Mouse (Mus musculus) midbrain, embryonic 13.5 days (tissue): Measurements from ENCODE around the gene Ppil6. TPM values are rescaled to one million over a fixed set of nuclear protein-coding genes. Genes with fewer than 3 reads are reported as not detected.
"Not testable (repeated sequence)": the region's sequence is repeated elsewhere in the genome, so short reads cannot be mapped to it uniquely, and the experiment has no call there.

Experiments used
- ATAC-seq: fragments of 200-750 bp; cut with Nextera tagmentation; 2 replicates; pipeline ENCODE4 v1.8.0; 2017; ENCODE audit warnings: mild to moderate bottlenecking, moderate TSS enrichment, moderate library complexity
- H3K27ac ChIP-seq: fragments of 300-500 bp; sonication (generic); 2 replicates; pipeline ENCODE4 v1.5.1; 2015; ENCODE audit warnings: inconsistent platforms, mild to moderate bottlenecking, moderate library complexity
- H3K27me3 ChIP-seq: fragments of 300-500 bp; sonication (generic); 2 replicates; pipeline ENCODE4 v1.6.1; 2015; ENCODE audit warnings: mild to moderate bottlenecking, inconsistent platforms
- H3K36me3 ChIP-seq: fragments of 300-500 bp; sonication (generic); 2 replicates; pipeline ENCODE4 v1.6.1; 2015; ENCODE audit warnings: mild to moderate bottlenecking, inconsistent platforms
- H3K4me1 ChIP-seq: fragments of 300-500 bp; sonication (generic); replicated peaks from 2 replicates; pipeline ENCODE4 v1.6.1; 2015; ENCODE audit warnings: inconsistent platforms
- H3K4me2 ChIP-seq: fragments of 300-500 bp; sonication (generic); replicated peaks from 2 replicates; pipeline ENCODE4 v1.6.1; 2015; ENCODE audit warnings: moderate library complexity, mild to moderate bottlenecking, inconsistent platforms
- H3K4me3 ChIP-seq: fragments of 300-500 bp; sonication (generic); replicated peaks from 2 replicates; pipeline ENCODE4 v1.5.1; 2015; ENCODE audit warnings: mild to moderate bottlenecking, inconsistent platforms
- H3K9ac ChIP-seq: fragments of 300-500 bp; sonication (generic); replicated peaks from 2 replicates; pipeline ENCODE4 v1.6.1; 2015; ENCODE audit warnings: mild to moderate bottlenecking, inconsistent platforms
- H3K9me3 ChIP-seq: fragments of 300-500 bp; sonication (generic); 2 replicates; pipeline ENCODE4 v1.6.1; 2016; ENCODE audit warnings: mild to moderate bottlenecking, inconsistent platforms
- WGBS: fragments of 180-500 bp; shearing (Covaris S2); methylation state at CpG from one replicate; pipeline ENCODE4 v1.1.7; 2015; 5-methylcytosine and 5-hydroxymethylcytosine counted together
- polyA plus RNA-seq: library from polyadenylated mRNA; unstranded; fragments of >200 nt; fragmentation: Nextera tagmentation; extraction: Ambion mirVana; gene quantifications from 2 replicates; pipeline ENCODE4 v1.2.1, GENCODE M21; 2015

Ppil6 gene
- polyA plus RNA-seq, 1 experiment from 2014 or later = 2.7 TPM

DNA sequence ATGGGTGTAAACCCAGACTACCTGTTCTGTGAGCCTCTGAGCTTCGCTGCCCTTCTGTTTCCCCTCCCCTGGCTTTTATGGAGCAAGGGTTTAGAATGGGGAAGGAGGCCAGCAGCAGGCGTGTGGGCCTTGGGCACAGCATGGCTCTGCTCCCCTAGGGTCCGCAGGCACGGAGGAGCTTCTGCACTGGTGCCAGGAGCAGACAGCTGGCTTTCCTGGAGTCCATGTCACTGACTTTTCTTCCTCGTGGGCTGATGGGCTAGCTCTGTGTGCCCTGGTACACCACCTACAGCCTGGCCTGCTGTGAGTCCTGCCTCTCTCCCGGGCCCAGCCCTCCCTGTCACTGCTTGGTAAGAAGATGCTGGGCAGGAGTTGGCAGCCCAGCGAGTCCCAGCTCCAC lies 7.8 kb upstream of the Ppil6 start:
- H3K4me1 ChIP-seq = peaks cover 21% of the 10 kb centered on the region
- H3K9me3 ChIP-seq = no peaks in the 10 kb centered on the region
- H3K9ac ChIP-seq = 0 out of 2 replicates have a peak overlapping the region, but pooled peaks have one; percentile 23
- H3K27ac ChIP-seq = no peak overlapping the region
- WGBS = 85% methylated on average over 7 of the region's 7 CpGs
- no peaks in the 10 kb centered on the region for H3K27me3 ChIP-seq
- ATAC-seq = no peak
- no peak overlapping the region for H3K4me2 ChIP-seq
- peaks cover 78% of the 10 kb centered on the region for H3K36me3 ChIP-seq
- H3K4me3 ChIP-seq = no peak overlapping the region

DNA sequence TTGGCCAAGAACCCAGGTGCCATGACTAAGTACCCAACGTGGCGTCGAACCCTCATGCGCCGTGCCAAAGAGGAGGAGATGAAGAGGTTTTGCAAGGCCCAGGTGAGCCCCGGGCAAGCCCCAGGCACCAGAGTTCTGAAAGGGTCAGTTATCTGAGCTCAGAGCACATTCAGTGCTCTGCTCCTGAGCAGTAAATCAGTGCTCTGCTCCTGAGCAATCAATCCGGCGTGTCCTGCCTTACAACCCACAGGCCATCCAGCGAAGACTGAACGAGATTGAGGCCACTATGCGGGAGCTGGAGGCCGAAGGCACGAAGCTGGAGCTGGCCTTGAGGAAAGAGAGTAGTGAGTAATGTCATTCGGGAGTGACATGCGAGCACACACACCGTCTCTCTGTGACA lies 4.5 kb upstream of the Ppil6 start:
- Histone ChIP-seq H3K4me1 (peaks cover 36% of the 10 kb centered on the region), H3K9ac (no peak overlapping the region), H3K36me3 (peaks cover 69% of the 10 kb centered on the region), H3K27me3 (no peaks in the 10 kb centered on the region), H3K4me2 (no peak overlapping the region), H3K4me3 (no peak overlapping the region), H3K27ac (no peak overlapping the region), H3K9me3 (no peaks in the 10 kb centered on the region)
- WGBS = 93% methylated on average over 16 of the region's 16 CpGs
- no peak for ATAC-seq

DNA sequence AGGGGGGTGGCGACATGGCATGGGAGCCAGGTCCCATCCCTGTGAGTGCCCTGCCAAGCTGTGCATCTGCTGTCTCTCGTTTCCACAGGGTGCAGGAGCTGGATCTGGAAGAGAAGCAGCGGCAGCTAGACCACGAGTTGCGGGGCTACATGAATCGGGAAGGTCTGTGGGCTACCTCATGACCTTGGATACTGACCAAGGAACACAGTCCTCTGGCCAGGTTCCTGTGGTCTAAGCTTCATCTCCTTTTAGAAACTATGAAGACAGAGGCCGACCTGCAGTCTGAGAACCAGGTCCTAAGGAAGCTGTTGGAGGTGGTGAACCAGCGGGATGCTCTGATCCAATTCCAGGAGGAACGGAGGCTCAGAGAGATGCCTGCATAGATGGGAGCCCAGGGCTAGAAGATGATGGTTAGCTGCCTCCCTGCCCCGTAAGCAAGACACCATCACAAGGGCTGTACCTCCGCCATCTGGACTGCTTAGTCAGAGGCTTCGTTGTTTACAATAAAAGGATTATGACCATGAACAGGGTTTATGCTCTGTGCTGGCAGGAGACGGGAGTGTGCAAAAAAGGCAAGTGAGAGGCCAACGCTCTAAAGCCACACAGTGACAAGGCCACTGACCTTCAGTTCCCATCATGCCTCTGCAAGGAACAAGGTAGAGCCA lies 3.6 kb upstream of the Ppil6 start:
- H3K4me3 ChIP-seq = no peak overlapping the region
- no peaks in the 10 kb centered on the region for H3K9me3 ChIP-seq
- WGBS = 77% methylated on average over 14 of the region's 14 CpGs
- H3K4me2 ChIP-seq = no peak overlapping the region
- no peak for ATAC-seq
- 0 out of 2 replicates have a peak, but pooled peaks cover 3% of the 10 kb centered on the region for H3K27me3 ChIP-seq
- H3K36me3 ChIP-seq = peaks cover 62% of the 10 kb centered on the region
- no peak overlapping the region; the same call in 1 of the 2 replicates for H3K27ac ChIP-seq
- H3K4me1 ChIP-seq = peaks cover 39% of the 10 kb centered on the region
- no peak overlapping the region for H3K9ac ChIP-seq

DNA sequence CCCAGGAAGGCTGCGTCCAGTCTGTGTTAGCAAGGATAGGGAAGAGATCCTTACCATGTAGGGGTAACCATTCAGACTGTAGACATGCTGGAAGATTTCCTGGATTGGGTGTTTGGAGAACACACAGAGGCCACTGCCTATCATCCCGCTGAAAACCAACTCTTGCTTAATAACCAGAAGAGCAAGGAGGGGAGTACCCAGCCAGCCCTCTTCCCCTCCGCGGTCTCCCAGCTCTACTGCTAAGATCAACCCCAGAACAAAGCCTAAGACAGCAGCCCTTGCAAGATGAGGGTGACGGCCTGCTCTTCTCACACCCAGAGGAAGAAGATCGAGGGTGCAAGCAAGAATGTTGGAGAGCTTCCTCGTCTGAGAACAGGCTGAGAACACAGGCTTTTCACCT lies 1.4 kb upstream of the Ppil6 start:
- Histone ChIP-seq H3K9me3 (no peaks in the 10 kb centered on the region), H3K36me3 (peaks cover 40% of the 10 kb centered on the region), H3K4me3 (peak overlapping the region; percentile 66), H3K9ac (peak overlapping the region; percentile 58; the same call in 1 of the 2 replicates), H3K27me3 (0 out of 2 replicates have a peak, but pooled peaks cover 3% of the 10 kb centered on the region), H3K4me1 (peaks cover 39% of the 10 kb centered on the region), H3K27ac (no peak overlapping the region), H3K4me2 (peak overlapping the region; percentile 85)
- WGBS = 58% methylated on average over 7 of the region's 7 CpGs
- ATAC-seq = no peak

DNA sequence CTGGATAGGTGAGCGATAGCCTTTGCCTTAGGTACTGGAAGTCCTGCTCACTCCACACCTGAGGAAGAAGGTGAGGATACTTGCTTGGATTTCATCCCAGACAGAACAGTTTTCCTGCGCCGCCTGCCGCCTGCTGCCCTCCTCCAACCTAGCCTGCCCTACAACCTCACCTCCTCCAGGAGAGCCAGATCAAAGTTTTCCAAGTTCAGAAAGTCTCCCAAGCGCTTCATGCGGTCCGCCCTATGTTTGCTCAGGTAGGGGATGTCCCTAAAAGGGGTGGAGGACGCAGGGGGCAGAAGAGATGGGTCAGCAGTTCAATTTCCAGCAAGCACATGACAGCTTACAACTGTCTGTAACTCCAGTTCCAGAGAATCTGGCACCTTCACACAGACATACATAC lies 945 bp upstream of the Ppil6 start:
- Histone ChIP-seq H3K9ac (peak overlapping the region; percentile 58), H3K4me1 (peaks cover 39% of the 10 kb centered on the region), H3K27me3 (0 out of 2 replicates have a peak, but pooled peaks cover 3% of the 10 kb centered on the region), H3K4me3 (peak overlapping the region; percentile 66), H3K9me3 (no peaks in the 10 kb centered on the region), H3K27ac (no peak overlapping the region), H3K36me3 (peaks cover 36% of the 10 kb centered on the region), H3K4me2 (peak overlapping the region; percentile 85)
- 36% methylated on average over 8 of the region's 8 CpGs for WGBS
- peak; percentile 16; the same call in 1 of the 2 replicates for ATAC-seq

DNA sequence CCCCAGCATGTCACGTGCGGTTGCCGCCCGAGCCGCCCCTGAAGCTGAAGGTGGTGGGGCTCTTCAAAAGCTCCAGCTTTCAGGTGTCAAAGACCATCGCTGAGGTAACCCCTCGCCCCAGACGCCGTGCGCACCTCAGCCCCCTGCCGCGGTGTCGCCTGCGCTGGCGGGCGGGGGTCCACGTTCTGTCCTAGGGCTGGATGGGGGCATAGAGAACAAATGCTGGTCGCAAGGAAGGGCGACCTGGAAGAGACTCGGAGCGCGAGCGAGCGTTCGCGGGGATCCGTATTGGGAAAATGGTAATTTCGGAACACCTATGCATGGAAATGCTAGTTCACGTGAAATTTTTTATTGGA lies 257 bp downstream of the Ppil6 start:
- Histone ChIP-seq H3K4me1 (peaks cover 39% of the 10 kb centered on the region), H3K36me3 (peaks cover 24% of the 10 kb centered on the region), H3K27me3 (0 out of 2 replicates have a peak, but pooled peaks cover 3% of the 10 kb centered on the region), H3K4me3 (peak overlapping the region; percentile 66), H3K9ac (peak overlapping the region; percentile 72), H3K9me3 (no peaks in the 10 kb centered on the region), H3K27ac (no peak overlapping the region), H3K4me2 (peak overlapping the region; percentile 85)
- ATAC-seq = peak; percentile 81
- WGBS = under 1% methylated on average over 29 of the region's 29 CpGs

DNA sequence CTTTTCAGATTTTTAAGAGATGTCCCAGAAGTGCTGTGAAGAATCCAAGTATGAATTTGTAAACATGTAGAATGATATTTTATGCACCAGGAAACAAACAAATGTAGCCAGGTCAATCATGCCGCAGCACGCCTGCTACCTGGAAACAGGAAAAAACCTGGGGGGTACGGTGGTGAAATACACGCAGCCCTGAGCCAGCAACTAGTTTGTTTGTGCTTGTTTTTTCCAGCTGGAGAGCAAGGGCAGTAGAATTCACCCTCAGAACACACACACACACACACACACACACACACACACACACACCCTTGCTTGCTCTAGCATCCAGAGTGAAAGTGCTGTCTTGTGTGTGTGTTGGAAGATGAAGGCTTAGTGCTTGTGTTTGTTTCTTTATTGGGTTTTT lies 872 bp downstream of the Ppil6 start:
- H3K4me2 ChIP-seq = peak overlapping the region; percentile 85
- 64% methylated on average over 4 of the region's 4 CpGs for WGBS

DNA sequence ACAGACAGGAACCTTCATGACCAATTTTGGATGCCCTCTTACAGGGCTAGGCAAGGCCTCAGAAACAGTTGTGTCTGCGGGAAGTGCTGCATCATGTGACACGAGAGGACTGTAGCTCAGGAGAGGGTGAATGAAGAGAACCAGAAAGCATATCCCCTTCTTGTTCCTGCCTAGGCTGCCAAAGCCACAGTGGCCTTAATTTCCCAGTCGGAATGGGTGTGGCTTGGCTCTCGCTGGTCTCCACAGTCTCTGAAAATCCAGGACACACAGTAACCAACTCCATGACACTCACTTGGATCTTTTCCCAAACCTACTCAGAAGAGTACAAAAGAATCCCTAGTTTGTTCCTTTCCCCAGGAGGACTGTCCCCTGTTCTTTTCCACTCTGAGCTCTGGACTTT lies 10.7 kb downstream of the Ppil6 start:
- no peak overlapping the region for H3K4me2 ChIP-seq
- no peak overlapping the region for H3K27ac ChIP-seq
- H3K4me3 ChIP-seq = no peak overlapping the region
- no peaks in the 10 kb centered on the region for H3K27me3 ChIP-seq
- ATAC-seq = no peak
- H3K4me1 ChIP-seq = no peaks in the 10 kb centered on the region
- H3K9ac ChIP-seq = no peak overlapping the region
- H3K36me3 ChIP-seq = no peaks in the 10 kb centered on the region
- no peaks in the 10 kb centered on the region for H3K9me3 ChIP-seq
- whole genome bisulfite sequencing = 76% methylated on average over 4 of the region's 4 CpGs

More for the DNA sequence above, 872 bp downstream of the Ppil6 start:
- Histone ChIP-seq H3K27me3 (0 out of 2 replicates have a peak, but pooled peaks cover 3% of the 10 kb centered on the region), H3K27ac (no peak overlapping the region), H3K9ac (no peak overlapping the region), H3K36me3 (peaks cover 18% of the 10 kb centered on the region), H3K9me3 (no peaks in the 10 kb centered on the region), H3K4me1 (peaks cover 39% of the 10 kb centered on the region), H3K4me3 (no peak overlapping the region)
- ATAC-seq = no peak

DNA sequence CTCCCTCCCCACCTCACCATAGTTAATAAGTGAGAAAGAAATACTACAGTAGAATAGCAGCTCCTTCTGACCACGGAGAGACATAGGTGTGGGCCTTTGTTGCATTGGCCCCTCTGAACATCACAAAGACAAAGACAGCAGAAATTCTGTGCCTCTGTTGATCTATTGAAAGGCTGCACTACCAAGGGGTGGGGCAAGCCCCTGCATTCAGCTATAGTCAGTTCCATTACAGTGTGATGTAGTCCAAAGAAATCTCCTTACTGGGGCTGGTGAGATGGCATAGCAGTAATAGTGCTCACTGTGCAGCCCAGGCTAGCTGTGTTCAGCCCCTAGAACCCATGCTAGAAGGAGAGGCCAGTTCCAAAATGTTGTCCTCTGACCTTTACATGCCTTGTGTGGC lies 14.8 kb downstream of the Ppil6 start:
- Histone ChIP-seq H3K4me2 (no peak overlapping the region), H3K9ac (no peak overlapping the region), H3K27me3 (no peaks in the 10 kb centered on the region), H3K36me3 (no peaks in the 10 kb centered on the region), H3K4me1 (no peaks in the 10 kb centered on the region), H3K4me3 (no peak overlapping the region), H3K27ac (no peak overlapping the region), H3K9me3 (no peaks in the 10 kb centered on the region)
- ATAC-seq = peak; percentile 34; the same call in 1 of the 2 replicates
- WGBS = 93% methylated on average over 1 of the region's 1 CpGs

DNA sequence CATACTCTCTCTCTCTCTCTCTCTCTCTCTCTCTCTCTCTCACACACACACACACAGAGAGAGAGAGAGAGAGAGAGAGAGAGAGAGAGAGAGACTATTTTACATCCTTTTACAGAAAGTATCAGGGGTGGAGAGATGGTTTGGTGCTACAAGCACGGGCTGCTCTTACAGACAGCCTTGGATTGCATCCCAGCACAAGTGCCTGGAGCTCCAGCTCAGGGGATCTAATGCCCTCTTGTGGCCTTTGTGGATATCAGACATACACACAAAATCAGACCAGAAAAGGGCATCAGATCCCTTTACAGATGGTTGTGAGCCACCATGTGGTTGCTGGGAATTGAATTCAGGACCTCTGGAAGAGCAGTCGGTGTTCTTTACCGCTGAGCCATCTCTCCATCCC lies 15.2 kb downstream of the Ppil6 start:
- WGBS = 0% methylated on average over 3 of the region's 3 CpGs
- H3K36me3 ChIP-seq, H3K9ac ChIP-seq: not testable (repeated sequence)

DNA sequence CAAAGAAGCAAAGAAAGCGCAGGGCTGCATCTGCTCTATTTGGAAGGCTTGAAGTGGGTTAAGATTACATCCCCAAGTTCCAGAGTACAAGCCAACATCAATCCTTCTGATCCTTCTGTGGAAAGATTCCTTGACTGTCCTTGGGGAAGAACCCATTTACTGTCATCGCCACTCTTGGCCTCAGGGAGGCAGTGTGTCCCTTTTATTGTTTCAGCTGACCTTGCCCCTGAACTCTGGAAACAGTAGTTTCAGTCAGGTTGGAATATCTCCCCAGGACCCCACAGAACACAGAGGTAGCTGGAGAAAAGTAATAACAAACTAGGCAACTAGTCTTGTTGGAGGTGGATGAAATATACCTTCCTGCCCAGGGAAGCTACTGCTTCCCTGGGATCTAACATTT lies 18.9 kb downstream of the Ppil6 start:
- no peak overlapping the region for H3K9ac ChIP-seq
- H3K4me3 ChIP-seq = no peak overlapping the region
- H3K9me3 ChIP-seq = no peaks in the 10 kb centered on the region
- H3K4me1 ChIP-seq = no peaks in the 10 kb centered on the region
- H3K27me3 ChIP-seq = no peaks in the 10 kb centered on the region
- no peak overlapping the region for H3K4me2 ChIP-seq
- H3K36me3 ChIP-seq = no peaks in the 10 kb centered on the region
- no peak overlapping the region for H3K27ac ChIP-seq
- ATAC-seq = no peak
- WGBS = 43% methylated on average over 2 of the region's 2 CpGs

More for the DNA sequence above, 15.2 kb downstream of the Ppil6 start:
- not testable (repeated sequence) for H3K27me3 ChIP-seq, H3K4me3 ChIP-seq, H3K4me1 ChIP-seq, H3K4me2 ChIP-seq, H3K9me3 ChIP-seq, H3K27ac ChIP-seq
- peak; percentile 83 for ATAC-seq

DNA sequence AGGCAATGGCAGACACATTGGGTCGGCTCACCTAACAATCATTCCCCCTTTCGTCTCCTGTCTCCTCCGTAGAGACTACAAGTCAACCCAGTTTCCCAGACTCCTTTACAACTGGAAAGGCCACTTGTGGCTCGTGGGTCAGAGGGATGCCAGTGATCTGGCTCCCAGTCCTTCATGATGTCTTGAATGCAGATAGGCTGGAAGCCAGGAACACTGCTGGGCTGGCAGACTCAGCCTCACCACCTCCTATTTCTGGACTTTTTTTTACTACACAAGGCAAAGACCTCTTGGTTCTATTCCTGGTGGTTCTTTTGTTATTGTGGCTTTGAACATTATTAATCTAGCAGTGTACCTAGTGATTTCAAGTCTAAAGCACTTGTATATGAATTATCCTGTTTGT lies 24.1 kb downstream of the Ppil6 start:
- H3K9ac ChIP-seq = no peak overlapping the region

DNA sequence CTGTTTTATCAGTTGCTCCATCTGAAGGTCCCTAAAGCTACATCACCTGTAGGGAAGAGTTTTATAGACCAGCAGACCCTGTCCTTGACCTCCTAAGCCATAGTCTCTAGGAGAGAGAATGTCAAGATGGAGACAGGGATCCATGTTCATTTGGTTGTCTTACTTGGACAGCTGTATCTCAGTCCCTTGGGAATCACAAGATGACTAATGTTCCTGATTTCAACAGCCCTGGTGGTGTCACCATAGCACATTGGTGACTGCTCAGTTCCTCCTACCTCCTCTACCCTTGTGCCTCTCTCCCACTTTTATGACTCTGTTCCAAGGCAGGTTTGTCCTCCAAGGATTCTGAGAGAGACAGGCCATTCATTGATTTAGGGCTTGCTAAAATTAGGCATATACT lies 24.7 kb downstream of the Ppil6 start:
- no peaks in the 10 kb centered on the region for H3K9me3 ChIP-seq
- no peak overlapping the region for H3K4me3 ChIP-seq
- ATAC-seq = no peak

More for the DNA sequence above, 24.1 kb downstream of the Ppil6 start:
- 74% methylated on average over 4 of the region's 4 CpGs for WGBS
- no peaks in the 10 kb centered on the region for H3K36me3 ChIP-seq
- 0 out of 2 replicates have a peak, but pooled peaks cover 3% of the 10 kb centered on the region for H3K4me1 ChIP-seq
- H3K4me3 ChIP-seq = no peak overlapping the region
- H3K9me3 ChIP-seq = no peaks in the 10 kb centered on the region
- H3K4me2 ChIP-seq = no peak overlapping the region
- ATAC-seq = no peak
- H3K27me3 ChIP-seq = no peaks in the 10 kb centered on the region
- no peak overlapping the region for H3K27ac ChIP-seq

More for the DNA sequence above, 24.7 kb downstream of the Ppil6 start:
- 0 out of 2 replicates have a peak, but pooled peaks cover 3% of the 10 kb centered on the region for H3K4me1 ChIP-seq
- no peaks in the 10 kb centered on the region for H3K27me3 ChIP-seq
- no peaks in the 10 kb centered on the region for H3K36me3 ChIP-seq
- H3K4me2 ChIP-seq = no peak overlapping the region
- H3K27ac ChIP-seq = no peak overlapping the region
- no peak overlapping the region for H3K9ac ChIP-seq
